Mouse (Mus musculus) heart, postnatal 10 days (tissue): ENCODE results near the gene Creb3l4. TPM values are rescaled to one million over a fixed set of nuclear protein-coding genes. Genes with fewer than 3 reads are reported as not detected.
"Not testable (repeated sequence)": the region's sequence is repeated elsewhere in the genome, so short reads cannot be mapped to it uniquely, and the experiment has no call there.

ENCODE experiments used
- DNase-seq, 2 experiments: peaks; one replicate each; pipeline ENCODE4 v3.0.0; 2021
- intact Hi-C: fragments of 180-260 bp; cut with DNase I; formaldehyde crosslinking; loops from one replicate; pipeline ENCODE4 v1.15.1; 2025
- total RNA-seq, 2 experiments: library from RNA; stranded (reverse); gene quantifications; 2 replicates each; pipeline ENCODE4 v1.2.3; 2021

Creb3l4 gene
- total RNA-seq, 2 experiments from 2014 or later, result 0.26 to 0.45 TPM

GRCm38 (mm10) chr3:90265932-90266741 is 22.8 kb upstream of the Creb3l4 start:
- DNase-seq, result peak; percentile 54 to 83

DNA sequence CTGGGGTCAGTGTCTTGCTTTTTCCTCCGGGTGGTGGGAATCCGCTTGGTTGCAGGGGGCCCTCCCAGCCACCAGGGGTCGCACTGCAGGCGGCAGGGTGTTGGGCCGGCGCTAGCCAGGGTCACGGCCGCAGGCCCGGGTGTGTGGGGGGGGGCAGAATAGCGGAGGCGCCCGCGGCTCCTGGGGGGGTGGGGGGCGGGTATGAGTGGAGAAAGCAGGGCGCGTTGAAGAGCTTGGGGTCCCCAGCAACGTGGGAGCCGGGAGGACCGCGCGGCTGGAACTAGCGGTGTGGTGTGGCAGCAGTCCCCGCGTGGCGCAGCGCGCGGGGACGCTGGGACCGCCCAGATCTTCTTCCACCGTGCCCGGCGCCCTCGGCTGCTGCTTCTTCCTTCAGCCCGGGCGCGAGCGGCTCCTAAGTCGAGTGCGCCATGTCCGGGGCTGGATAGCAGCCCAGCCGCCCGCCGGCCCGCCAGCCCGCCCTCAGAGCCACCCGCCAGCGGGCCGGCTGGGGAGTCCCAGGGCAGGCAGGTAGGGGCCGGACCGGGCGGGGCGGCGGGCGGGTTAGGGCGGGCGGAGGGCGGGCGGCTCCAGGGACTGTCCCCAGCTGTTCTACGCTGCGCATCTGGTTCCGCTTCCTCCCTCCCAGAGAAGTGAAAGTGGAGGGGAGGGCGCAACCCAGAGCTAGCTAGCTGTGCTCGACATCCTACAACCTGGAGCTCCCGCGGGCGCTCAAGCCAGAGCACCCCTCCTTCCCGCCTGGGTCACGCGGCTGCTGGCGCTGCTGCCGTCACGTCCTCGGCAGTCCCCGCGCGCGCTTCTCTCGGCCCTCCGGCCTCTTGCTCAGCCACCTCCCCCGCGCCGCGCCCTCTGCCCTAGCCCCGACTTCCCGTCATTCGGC is 22.0 kb upstream of the Creb3l4 start, which contains the start of gene Dennd4b:
Gene Dennd4b (plus strand): TSS at position 152 of the 898 bp plus-strand sequence.
- intact Hi-C loops, result loop anchor here (1.0 kb wide), 2 partner anchors 27 to 108 kb away; no protein-coding TSS in a partner anchor
- DNase-seq, result peak; percentile 94 to 97

More at GRCm38 (mm10) chr3:90265932-90266741, 22.8 kb upstream of the Creb3l4 start:
- intact Hi-C loops, result loop anchor here (1.0 kb wide), 2 partner anchors 26 to 107 kb away; no protein-coding TSS in a partner anchor

GRCm38 (mm10) chr3:90264687-90265033 is 21.3 kb upstream of the Creb3l4 start:
- DNase-seq, result no peak
- intact Hi-C loops, result loop anchor here (1.0 kb wide), 2 partner anchors 28 to 109 kb away; no protein-coding TSS in a partner anchor

GRCm38 (mm10) chr3:90263121-90263771 is 19.9 kb upstream of the Creb3l4 start:
- DNase-seq, result no peak
- intact Hi-C loops, result no loop called here

DNA sequence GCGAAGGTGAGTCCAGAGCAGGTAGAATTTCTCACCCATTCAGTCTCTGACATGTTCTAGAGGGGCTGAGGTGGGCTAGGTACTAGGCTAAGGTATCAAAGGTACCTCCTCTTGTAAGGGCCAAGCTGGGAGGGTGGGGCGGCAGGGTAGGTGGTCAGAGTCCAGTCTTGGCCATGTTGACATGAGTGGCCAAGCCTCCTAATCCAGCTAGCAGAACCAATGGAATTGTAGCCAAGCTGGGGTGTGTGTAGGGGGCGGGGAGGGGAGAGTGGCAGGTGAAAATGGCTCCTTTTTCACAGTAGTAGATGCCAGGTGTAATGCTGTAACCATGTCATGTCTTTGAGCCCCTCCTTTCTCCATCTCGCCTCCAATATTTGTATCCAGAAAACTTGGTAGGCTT is 15.2 kb upstream of the Creb3l4 start:
- intact Hi-C loops, result no loop called here

GRCm38 (mm10) chr3:90256731-90257530 is 13.6 kb upstream of the Creb3l4 start:
- no peak for DNase-seq
- intact Hi-C loops, result loop anchor here (2.0 kb wide), 1 partner anchor 36 kb away; no protein-coding TSS in a partner anchor

More for the DNA sequence above, 15.2 kb upstream of the Creb3l4 start:
- no peak for DNase-seq

DNA sequence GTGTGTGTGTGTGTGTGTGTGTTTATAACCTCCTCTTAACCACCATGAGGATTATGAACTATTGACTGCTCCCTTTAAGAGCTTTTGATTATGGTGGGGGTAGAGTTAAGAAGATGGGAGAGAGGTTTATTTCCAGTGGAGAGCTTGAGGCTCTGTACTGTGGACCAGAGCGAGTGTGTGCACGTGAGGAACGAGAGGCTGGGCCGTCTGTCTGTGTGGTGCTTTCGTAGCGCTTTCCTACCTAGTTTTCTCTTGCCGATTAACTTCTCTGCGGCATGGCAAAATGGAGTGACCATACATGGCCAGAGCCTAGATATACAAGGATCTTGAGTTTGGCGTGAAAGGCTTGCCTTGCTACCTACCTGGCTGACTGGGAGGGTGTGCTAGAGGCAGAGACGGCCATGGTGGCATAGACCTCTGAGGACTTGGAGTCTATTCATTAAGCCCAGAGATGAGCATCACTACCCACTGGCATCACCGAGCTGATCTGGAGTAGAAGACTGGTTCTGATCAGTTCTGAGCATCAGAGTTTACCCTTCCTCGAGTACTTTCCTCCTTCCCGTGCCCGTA is 12.6 kb upstream of the Creb3l4 start:
- DNase-seq, result no peak
- intact Hi-C loops, result loop anchor here (2.0 kb wide), 1 partner anchor 35 kb away; no protein-coding TSS in a partner anchor

GRCm38 (mm10) chr3:90255194-90255565 is 11.9 kb upstream of the Creb3l4 start:
- intact Hi-C loops, result no loop called here

DNA sequence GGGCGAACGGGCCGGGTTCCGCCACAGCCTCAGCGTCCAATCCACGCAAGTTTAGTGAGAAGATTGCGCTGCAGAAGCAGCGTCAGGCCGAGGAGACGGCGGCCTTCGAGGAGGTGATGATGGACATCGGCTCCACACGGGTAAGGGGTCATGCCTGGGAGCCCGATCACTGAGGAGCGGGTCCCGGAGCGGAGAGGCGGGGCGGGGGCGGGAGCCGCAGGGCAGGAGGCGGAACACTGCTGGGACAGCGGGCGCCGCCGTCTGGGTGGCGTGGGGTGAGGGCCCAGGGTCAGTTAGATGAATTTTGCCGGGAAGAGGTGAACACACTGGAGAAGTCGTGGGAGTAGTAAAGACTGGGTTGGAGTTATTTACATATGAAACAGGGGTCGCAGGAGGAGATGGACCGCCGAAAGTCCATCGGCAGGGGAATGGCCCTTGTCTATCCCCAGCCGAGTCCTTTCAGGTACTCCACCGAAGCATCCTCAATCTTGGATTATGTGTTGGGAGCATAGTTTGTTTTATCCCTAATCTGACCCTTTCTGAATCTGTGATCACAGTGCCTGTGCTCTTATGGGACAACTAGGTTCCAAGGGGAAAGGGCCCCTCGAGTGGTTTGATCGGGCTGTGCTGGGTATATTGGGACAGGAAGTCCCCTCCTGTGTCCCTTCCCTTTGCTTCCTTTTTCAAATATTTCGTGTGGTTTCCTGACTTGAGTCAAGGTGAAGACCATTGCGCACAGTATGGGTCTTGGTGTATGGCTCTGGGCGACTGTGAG is 11.3 kb upstream of the Creb3l4 start:
- intact Hi-C loops, result no loop called here
- no peak for DNase-seq

More at GRCm38 (mm10) chr3:90255194-90255565, 11.9 kb upstream of the Creb3l4 start:
- DNase-seq, result no peak

- peak; percentile 97 for DNase-seq
- intact Hi-C loops, result no loop called here
Observed at GRCm38 (mm10) chr3:90253653-90254418, 10.5 kb upstream of the Creb3l4 start, which contains the start of gene Crtc2. Gene Crtc2, plus strand, starts transcription at chr3:90254163.

DNA sequence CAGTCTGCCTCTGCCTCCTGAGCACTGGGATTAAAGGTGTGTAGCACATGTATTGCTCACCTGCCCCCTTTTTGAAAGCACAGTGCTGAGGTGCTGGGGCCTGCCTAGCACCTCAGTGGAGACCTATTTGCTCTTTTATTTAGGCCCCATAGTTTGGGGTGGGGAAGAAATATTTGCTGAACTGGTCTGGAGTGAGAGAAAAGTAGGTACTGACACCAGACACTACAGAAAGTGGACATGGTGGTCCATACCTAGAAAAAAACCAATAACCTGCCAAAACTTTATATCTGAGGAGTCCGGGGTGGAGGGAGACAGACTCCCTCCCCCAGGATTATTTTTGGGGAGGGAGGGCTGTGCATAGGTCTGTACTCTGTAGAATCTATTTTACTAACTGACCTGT is 9.9 kb upstream of the Creb3l4 start:
- intact Hi-C loops, DNase-seq: not testable (repeated sequence)

- DNase-seq, result peak in 1 of 2 experiments; percentile 24
- intact Hi-C loops, result not testable (repeated sequence)
Observed at GRCm38 (mm10) chr3:90252659-90253058, 9.3 kb upstream of the Creb3l4 start.

DNA sequence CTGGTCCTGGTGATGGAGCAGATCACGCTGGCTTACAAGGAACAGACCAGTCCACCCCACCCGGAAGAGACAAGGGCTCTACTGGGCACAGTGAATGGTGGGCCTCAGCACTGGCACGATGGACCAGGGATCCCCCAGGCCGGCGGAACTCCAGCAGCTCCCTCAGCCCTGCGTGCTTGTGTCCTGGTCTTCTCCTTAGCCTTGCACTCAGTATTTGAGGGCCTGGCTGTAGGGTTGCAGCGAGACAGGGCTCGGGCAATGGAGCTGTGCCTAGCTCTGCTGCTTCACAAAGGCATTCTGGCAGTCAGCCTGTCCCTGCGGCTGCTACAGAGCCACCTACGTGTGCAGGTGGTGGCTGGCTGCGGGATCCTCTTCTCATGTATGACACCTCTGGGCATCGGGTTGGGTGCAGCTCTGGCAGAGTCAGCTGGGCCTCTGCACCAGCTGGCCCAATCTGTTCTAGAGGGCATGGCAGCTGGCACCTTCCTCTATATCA is 8.5 kb upstream of the Creb3l4 start:
- intact Hi-C loops, DNase-seq: not testable (repeated sequence)

- DNase-seq, result peak in 1 of 2 experiments; percentile 19
- intact Hi-C loops, result no loop called here
Observed at GRCm38 (mm10) chr3:90250791-90251190, 7.5 kb upstream of the Creb3l4 start.

- intact Hi-C loops, result loop anchor here (2.0 kb wide), 1 partner anchor 16 kb away; no protein-coding TSS in a partner anchor
- peak; percentile 68 to 69 for DNase-seq
Observed at GRCm38 (mm10) chr3:90248746-90249100, 5.4 kb upstream of the Creb3l4 start.

DNA sequence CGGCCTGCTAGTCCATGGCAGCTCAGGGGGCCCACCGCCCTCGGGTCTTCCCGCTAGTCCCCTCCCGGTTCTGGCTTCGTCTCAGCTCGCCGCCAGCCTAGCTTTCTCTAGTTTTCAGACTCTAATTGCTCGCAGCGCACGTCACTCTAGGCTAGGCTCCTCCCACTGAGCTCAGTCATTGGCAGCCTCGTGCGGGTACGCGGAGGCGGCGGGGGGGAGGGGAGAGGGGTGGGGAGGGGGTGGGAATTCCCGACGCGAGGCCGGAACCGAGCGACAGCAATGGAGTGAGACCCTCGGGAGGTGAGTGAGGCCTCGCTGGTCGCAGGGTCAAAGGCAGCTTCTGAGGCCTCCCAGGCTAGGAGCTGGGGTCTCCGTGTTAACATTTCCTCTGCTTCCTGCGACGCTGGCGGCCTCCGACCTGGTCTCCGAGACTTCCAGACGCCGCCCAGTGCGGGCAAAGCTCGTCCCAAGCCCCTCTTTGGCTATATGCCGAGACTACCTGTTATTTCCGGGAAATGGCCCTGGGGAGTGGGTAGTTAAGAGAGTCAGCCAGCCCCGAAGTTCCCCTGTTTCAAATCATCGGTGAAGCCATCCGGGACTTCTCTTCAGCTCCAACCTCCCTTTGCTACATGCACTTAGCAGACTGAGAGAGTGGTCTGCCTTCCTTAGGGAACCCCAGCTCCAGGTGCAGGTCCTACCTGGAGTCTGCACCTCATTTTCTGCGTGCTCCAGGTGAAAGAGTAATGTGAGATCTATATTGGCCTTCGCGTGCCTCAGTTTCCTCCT is 4.8 kb upstream of the Creb3l4 start, which contains the start of gene Slc39a1:
Gene Slc39a1 (plus strand): TSS at position 213 of the 786 bp plus-strand sequence.
- DNase-seq, result peak; percentile 96 to 97
- intact Hi-C loops, result loop anchor here (2.0 kb wide), 2 partner anchors 15 to 27 kb away; no protein-coding TSS in a partner anchor

- no peak for DNase-seq
- intact Hi-C loops, result loop anchor here (2.0 kb wide), 1 partner anchor 27 kb away; no protein-coding TSS in a partner anchor
Observed at GRCm38 (mm10) chr3:90247630-90247959, 4.3 kb upstream of the Creb3l4 start.
